Mouse (Mus musculus) CH12.LX (cell line): ENCODE measurements around the gene Cacna1i. TPM values are rescaled to one million over a fixed set of nuclear protein-coding genes. Genes with fewer than 3 reads are reported as not detected.

Experiments used
- DNase-seq: peaks from one replicate; pipeline ENCODE4 v3.0.0-alpha.2; 2013; ENCODE audit errors: extremely low read depth
- H3K27ac ChIP-seq: 2 replicates; pipeline ENCODE4 v1.5.1; 2012; ENCODE audit warnings: low read depth, mild to moderate bottlenecking, control low read depth, moderate library complexity; ENCODE audit not compliant: insufficient read depth
- H3K27me3 ChIP-seq: replicated peaks from 2 replicates; pipeline ENCODE3; 2012; ENCODE audit warnings: inconsistent platforms
- H3K36me3 ChIP-seq, 2 experiments: replicated peaks in 1 of 2; 2 replicates each; pipeline versions ENCODE3 to v1.6.1; 2012; ENCODE audit warnings: inconsistent platforms in 1 of 2, low read length in 1 of 2, mild to moderate bottlenecking in 1 of 2, mixed read lengths in 1 of 2, moderate library complexity in 1 of 2; ENCODE audit not compliant: control insufficient read depth in 1 of 2, insufficient read depth in 1 of 2
- H3K4me1 ChIP-seq, 2 experiments: 2 replicates each; pipeline ENCODE4 v1.6.1; 2012; ENCODE audit warnings: inconsistent platforms in 1 of 2, moderate library complexity in 1 of 2; ENCODE audit not compliant: insufficient read depth in 2 of 2, control insufficient read depth in 1 of 2
- H3K4me2 ChIP-seq: 2 replicates; pipeline ENCODE4 v1.6.1; 2012; ENCODE audit warnings: low read depth, mild to moderate bottlenecking, control low read depth; ENCODE audit not compliant: poor library complexity, insufficient read depth, severe bottlenecking
- H3K4me3 ChIP-seq, 3 experiments: fragments of 150-350 bp in 1 of 3; sonication (generic) in 1 of 3; replicated peaks in 1 of 3; 2 replicates each; pipeline versions ENCODE3 to v1.5.1; 2011 to 2012; ENCODE audit warnings: low read depth in 2 of 3, low read length in 2 of 3, mild to moderate bottlenecking in 2 of 3, moderate library complexity in 2 of 3, control low read depth in 1 of 3, improper control_type of control experiment in 1 of 3, inconsistent platforms in 1 of 3, mixed read lengths in 1 of 3; ENCODE audit not compliant: poor library complexity in 1 of 3
- H3K79me2 ChIP-seq: replicated peaks from 2 replicates; pipeline ENCODE4 v1.6.1; 2012; ENCODE audit warnings: mild to moderate bottlenecking, moderate library complexity; ENCODE audit not compliant: control insufficient read depth, poor library complexity, insufficient read depth, severe bottlenecking; ENCODE audit errors: extremely low read depth
- H3K9ac ChIP-seq: 2 replicates; pipeline ENCODE4 v1.6.1; 2012; ENCODE audit warnings: low read depth, mild to moderate bottlenecking, control low read depth, moderate library complexity; ENCODE audit not compliant: insufficient read depth
- H3K9me3 ChIP-seq: replicated peaks from 2 replicates; pipeline ENCODE3; 2012; ENCODE audit warnings: low read length, inconsistent platforms, mixed read lengths
- CTCF ChIP-seq, 2 experiments: IDR thresholded peaks in 1 of 2; conservative IDR thresholded peaks in 1 of 2; 2 replicates each; pipeline ENCODE4 v1.5.1; 2011 to 2012; ENCODE audit warnings: low read depth in 2 of 2, low read length in 2 of 2, improper control_type of control experiment in 1 of 2, inconsistent platforms in 1 of 2, mild to moderate bottlenecking in 1 of 2, moderate library complexity in 1 of 2
- EP300 ChIP-seq: IDR thresholded peaks from 2 replicates; pipeline ENCODE4 v1.6.1; 2011; ENCODE audit warnings: low read length, improper control_type of control experiment
- HCFC1 ChIP-seq: IDR thresholded peaks from 2 replicates; pipeline ENCODE4 v1.6.1; 2012; ENCODE audit warnings: low read depth, mild to moderate bottlenecking, inconsistent platforms, low read length, improper control_type of control experiment
- MEF2A ChIP-seq: IDR thresholded peaks from 2 replicates; pipeline ENCODE4 v1.6.1; 2014; ENCODE audit warnings: low read depth, mild to moderate bottlenecking, inconsistent platforms, low read length, improper control_type of control experiment, borderline replicate concordance
- MXI1 ChIP-seq: IDR thresholded peaks from 2 replicates; pipeline ENCODE4 v1.6.1; 2011; ENCODE audit warnings: mild to moderate bottlenecking, low read depth, low read length, improper control_type of control experiment
- NELFE ChIP-seq: IDR thresholded peaks from 2 replicates; pipeline ENCODE4 v1.6.1; 2011; ENCODE audit warnings: low read depth, low read length, improper control_type of control experiment
- RAD21 ChIP-seq: IDR thresholded peaks from 2 replicates; pipeline ENCODE4 v1.6.1; 2011; ENCODE audit warnings: low read depth, mild to moderate bottlenecking, low read length, improper control_type of control experiment, moderate library complexity
- SIN3A ChIP-seq: IDR thresholded peaks from 2 replicates; pipeline ENCODE4 v1.6.1; 2012; ENCODE audit warnings: low read length, improper control_type of control experiment, inconsistent platforms
- SMC3 ChIP-seq: IDR thresholded peaks from 2 replicates; pipeline ENCODE4 v1.6.1; 2011; ENCODE audit warnings: low read depth, low read length, improper control_type of control experiment
- dilution Hi-C: fragments of 300-500 bp; cut with MboI; formaldehyde crosslinking; loops from 2 replicates; pipeline ENCODE4 v1.14.3; 2020; ENCODE audit warnings: low sequenced_read_pairs; ENCODE audit not compliant: extremely low pct_unique_long_range_greater_than_20kb, extremely low pct_ligation_motif_present
- in situ Hi-C: fragments of 300-500 bp; cut with MboI; formaldehyde crosslinking; loops from 3 replicates; pipeline ENCODE4 v1.14.3; 2019; ENCODE audit warnings: low sequenced_read_pairs, low pct_ligation_motif_present, low pct_unique_long_range_greater_than_20kb, mixed read lengths
- polyA plus RNA-seq: library from polyadenylated mRNA; unstranded; fragments of >175 nt; gene quantifications from 2 replicates; pipeline ENCODE4 v1.2.1, GENCODE M21; 2012; ENCODE audit warnings: low read depth; ENCODE audit not compliant: insufficient read length
- total RNA-seq, 2 experiments: library from RNA; depleted of rRNA; stranded (reverse); fragments of 300-350 nt in 1 of 2; fragments of >200 nt in 1 of 2; gene quantifications; 2 replicates each; pipeline ENCODE4 v1.2.3; 2012 to 2014

Gene Cacna1i
- total and polyA plus RNA-seq, 3 experiments = under 0.01 TPM; not detected in 2

- Histone ChIP-seq H3K27me3 (peaks cover 64% of the 10 kb centered on the region), H3K4me2 (no peak overlapping the region), H3K4me3 (no peak overlapping the region), H3K9ac (no peak overlapping the region), H3K79me2 (no peaks in the 10 kb centered on the region), H3K27ac (no peak overlapping the region), H3K36me3 (no peaks in the 10 kb centered on the region), H3K9me3 (peaks cover 22% of the 10 kb centered on the region), H3K4me1 (no peaks in the 10 kb centered on the region)
- in situ Hi-C loops = loop anchor here (25.0 kb wide), 1 partner anchor 690 kb away; no protein-coding TSS in a partner anchor
- dilution Hi-C loops = no loop called here
- no peak for TF ChIP-seq EP300
- TF ChIP-seq NELFE = no peak
- TF ChIP-seq HCFC1 = no peak
- DNase-seq = no peak
These were observed 15.1 kb upstream of the Cacna1i start for GRCm38 (mm10) chr15:80271858-80272396.

GRCm38 (mm10) chr15:80277107-80277506 is 9.9 kb upstream of the Cacna1i start:
- Histone ChIP-seq H3K27ac (no peak overlapping the region), H3K4me2 (no peak overlapping the region), H3K79me2 (no peaks in the 10 kb centered on the region), H3K9me3 (no peaks in the 10 kb centered on the region), H3K27me3 (peaks cover 89% of the 10 kb centered on the region), H3K4me3 (no peak overlapping the region), H3K4me1 (no peaks in the 10 kb centered on the region), H3K9ac (no peak overlapping the region), H3K36me3 (no peaks in the 10 kb centered on the region)
- TF ChIP-seq SMC3 (peak; percentile 29), RAD21 (peak; percentile 20), SIN3A (no peak), CTCF (conservative IDR thresholded peaks at IDR 0.05 in 1 of 2, IDR thresholded peaks at IDR 0.05 in 1 of 2; ENCODE audit: low read depth in 2 of 2, low read length in 2 of 2) (peak in 1 of 2 experiments; percentile 47; a peak in 2 of 4 replicates)
- dilution Hi-C loops = no loop called here
- in situ Hi-C loops = no loop called here
- no peak for DNase-seq

- dilution Hi-C loops (no loop called here), in situ Hi-C loops (no loop called here)
- TF ChIP-seq MEF2A = no peak
- peak; percentile 42; the same call in 1 of the 2 replicates for TF ChIP-seq MXI1
- no peaks in the 10 kb centered on the region for H3K36me3 ChIP-seq
- no peaks in the 10 kb centered on the region for H3K4me1 ChIP-seq
- no peak overlapping the region for H3K4me2 ChIP-seq
- H3K27me3 ChIP-seq = peaks cover 89% of the 10 kb centered on the region
- H3K9me3 ChIP-seq = no peaks in the 10 kb centered on the region
- H3K4me3 ChIP-seq = no peak overlapping the region
- H3K79me2 ChIP-seq = no peaks in the 10 kb centered on the region
- H3K9ac ChIP-seq = no peak overlapping the region
- DNase-seq = peak; percentile 51
- H3K27ac ChIP-seq = no peak overlapping the region
These were observed 9.4 kb upstream of the Cacna1i start for GRCm38 (mm10) chr15:80277625-80278024.
